Mouse (Mus musculus) MEL (cell line): Measurements from ENCODE around the gene Bcl10.

Experiments
- CHD2 ChIP-seq: IDR thresholded peaks from 2 replicates; pipeline ENCODE4 v1.6.1; 2011; ENCODE audit warnings: low read length, improper control_type of control experiment
- CTCF ChIP-seq, 3 experiments: IDR thresholded peaks in 2 of 3; conservative IDR thresholded peaks in 1 of 3; 2 replicates each; pipeline ENCODE4 v1.5.1; 2011 to 2012; ENCODE audit warnings: low read length in 3 of 3, low read depth in 2 of 3, mild to moderate bottlenecking in 2 of 3, improper control_type of control experiment in 1 of 3, inconsistent platforms in 1 of 3, mixed read lengths in 1 of 3, moderate library complexity in 1 of 3; ENCODE audit not compliant: control insufficient read depth in 1 of 3, insufficient read depth in 1 of 3, poor library complexity in 1 of 3, severe bottlenecking in 1 of 3
- GATA1 ChIP-seq: IDR thresholded peaks from 2 replicates; pipeline ENCODE4 v1.6.1; 2011; ENCODE audit warnings: low read depth, low read length, improper control_type of control experiment
- HCFC1 ChIP-seq: IDR thresholded peaks from 2 replicates; pipeline ENCODE4 v1.6.1; 2012; ENCODE audit warnings: low read depth, mild to moderate bottlenecking, inconsistent platforms, low read length, improper control_type of control experiment, moderate library complexity
- JUND ChIP-seq: IDR thresholded peaks from 2 replicates; pipeline ENCODE4 v1.6.1; 2011; ENCODE audit warnings: low read depth, mild to moderate bottlenecking, improper control_type of control experiment, low read length
- MAX ChIP-seq: IDR thresholded peaks from 2 replicates; pipeline ENCODE4 v1.6.1; 2011; ENCODE audit warnings: low read length, improper control_type of control experiment
- NRF1 ChIP-seq: IDR thresholded peaks from 2 replicates; pipeline ENCODE4 v1.6.1; 2014; ENCODE audit warnings: low read depth, mild to moderate bottlenecking, inconsistent platforms, low read length, improper control_type of control experiment, moderate library complexity; ENCODE audit not compliant: poor library complexity, insufficient read depth, severe bottlenecking
- POLR2A ChIP-seq, 2 experiments: IDR thresholded peaks; 2 replicates each; pipeline ENCODE4 v1.6.1; 2011 to 2012; ENCODE audit warnings: low read length in 2 of 2, mild to moderate bottlenecking in 2 of 2, control low read depth in 1 of 2, improper control_type of control experiment in 1 of 2, low read depth in 1 of 2, moderate library complexity in 1 of 2; ENCODE audit not compliant: control insufficient read depth in 1 of 2, insufficient read depth in 1 of 2, poor library complexity in 1 of 2
- RAD21 ChIP-seq: IDR thresholded peaks from 2 replicates; pipeline ENCODE4 v1.6.1; 2011; ENCODE audit warnings: mild to moderate bottlenecking, low read depth, low read length, improper control_type of control experiment
- TAL1 ChIP-seq: IDR thresholded peaks from 2 replicates; pipeline ENCODE4 v1.6.1; 2012; ENCODE audit warnings: mild to moderate bottlenecking, inconsistent platforms, low read length, moderate library complexity, mixed read lengths
- UBTF ChIP-seq: IDR thresholded peaks from 2 replicates; pipeline ENCODE4 v1.6.1; 2012; ENCODE audit warnings: low read depth, mild to moderate bottlenecking, inconsistent platforms, low read length, improper control_type of control experiment, moderate library complexity, borderline replicate concordance; ENCODE audit not compliant: insufficient read depth
- USF2 ChIP-seq, 2 experiments: IDR thresholded peaks; 2 replicates each; pipeline ENCODE4 v1.6.1; 2011 to 2012; ENCODE audit warnings: improper control_type of control experiment in 2 of 2, low read length in 2 of 2, borderline replicate concordance in 1 of 2, inconsistent platforms in 1 of 2, low read depth in 1 of 2, mild to moderate bottlenecking in 1 of 2; ENCODE audit not compliant: insufficient read depth in 1 of 2
- ZMIZ1 ChIP-seq: IDR thresholded peaks from 2 replicates; pipeline ENCODE4 v1.6.1; 2012; ENCODE audit warnings: low read depth, mild to moderate bottlenecking, inconsistent platforms, low read length, improper control_type of control experiment, moderate library complexity

DNA sequence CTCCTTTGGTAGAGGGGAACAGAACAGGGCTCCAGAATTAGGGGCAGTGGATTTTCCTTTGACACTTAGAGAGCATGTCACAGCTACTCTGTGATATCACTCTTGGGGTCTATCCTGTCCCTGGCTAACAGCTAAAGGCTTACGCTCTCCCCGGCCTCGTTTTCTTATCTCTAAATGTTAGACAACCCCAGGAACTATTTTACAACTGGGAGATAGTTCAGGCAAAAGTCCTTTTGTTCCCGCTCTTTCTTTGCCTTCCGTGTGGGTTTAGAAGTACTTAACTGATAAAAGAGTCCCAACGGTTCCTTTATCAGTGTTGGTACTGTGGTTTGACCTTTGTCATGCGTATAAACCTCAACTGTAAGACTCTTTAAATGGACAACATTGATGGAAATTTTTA lies 30.3 kb downstream of the Bcl10 start:
- TF ChIP-seq MAX (peak; percentile 77), HCFC1 (0 out of 2 replicates have a peak, but pooled peaks have one; percentile 26), POLR2A (IDR thresholded peaks at IDR 0.05; ENCODE audit: control insufficient read depth in 1 of 2, insufficient read depth in 1 of 2, low read depth in 1 of 2, low read length in 2 of 2, poor library complexity in 1 of 2) (peak in 1 of 2 experiments; percentile 40; a peak in 1 of 4 replicates), CTCF (IDR thresholded peaks at IDR 0.05 in 2 of 3, conservative IDR thresholded peaks at IDR 0.05 in 1 of 3; ENCODE audit: control insufficient read depth in 1 of 3, insufficient read depth in 1 of 3, low read depth in 2 of 3, low read length in 3 of 3, poor library complexity in 1 of 3, severe bottlenecking in 1 of 3) (no peak), RAD21 (no peak), NRF1 (no peak), JUND (no peak), UBTF (no peak), ZMIZ1 (no peak), USF2 (IDR thresholded peaks at IDR 0.05; ENCODE audit: borderline replicate concordance in 1 of 2, insufficient read depth in 1 of 2, low read depth in 1 of 2, low read length in 2 of 2) (no peak), CHD2 (no peak), GATA1 (peak; percentile 90), TAL1 (no peak)
